Mouse (Mus musculus) heart, embryonic 12.5 days (tissue): ENCODE data around the gene Gm26558. TPM values are rescaled to one million over a fixed set of nuclear protein-coding genes. Genes with fewer than 3 reads are reported as not detected.

Experiments used
- ATAC-seq: fragments of 200-750 bp; cut with Nextera tagmentation; 2 replicates; pipeline ENCODE4 v1.8.0; 2017; ENCODE audit warnings: moderate TSS enrichment, moderate library complexity; ENCODE audit not compliant: insufficient number of reproducible peaks, low FRiP score
- H3K27ac ChIP-seq: fragments of 300-500 bp; sonication (generic); 2 replicates; pipeline ENCODE4 v1.5.1; 2016; ENCODE audit warnings: mild to moderate bottlenecking, moderate library complexity; ENCODE audit not compliant: poor library complexity, severe bottlenecking
- H3K27me3 ChIP-seq: fragments of 300-500 bp; sonication (generic); replicated peaks from 2 replicates; pipeline ENCODE4 v1.6.1; 2016; ENCODE audit warnings: mild to moderate bottlenecking, moderate library complexity
- H3K36me3 ChIP-seq: fragments of 300-500 bp; sonication (generic); 2 replicates; pipeline ENCODE4 v1.6.1; 2016; ENCODE audit warnings: mild to moderate bottlenecking, moderate library complexity
- H3K4me1 ChIP-seq: fragments of 300-500 bp; sonication (generic); replicated peaks from 2 replicates; pipeline ENCODE4 v1.6.1; 2016; ENCODE audit warnings: mild to moderate bottlenecking
- H3K4me2 ChIP-seq: fragments of 300-500 bp; sonication (generic); 2 replicates; pipeline ENCODE4 v1.6.1; 2016; ENCODE audit warnings: mild to moderate bottlenecking, moderate library complexity
- H3K4me3 ChIP-seq: fragments of 300-500 bp; sonication (generic); 2 replicates; pipeline ENCODE4 v1.5.1; 2016; ENCODE audit warnings: mild to moderate bottlenecking
- H3K9ac ChIP-seq: fragments of 300-500 bp; sonication (generic); 2 replicates; pipeline ENCODE4 v1.6.1; 2016; ENCODE audit warnings: mild to moderate bottlenecking, moderate library complexity
- H3K9me3 ChIP-seq: fragments of 300-500 bp; sonication (generic); replicated peaks from 2 replicates; pipeline ENCODE4 v1.6.1; 2016; ENCODE audit warnings: mild to moderate bottlenecking, moderate library complexity
- WGBS: fragments of 180-500 bp; shearing (Covaris S2); methylation state at CpG from one replicate; pipeline ENCODE4 v1.1.7; 2016; 5-methylcytosine and 5-hydroxymethylcytosine counted together
- polyA plus RNA-seq: library from polyadenylated mRNA; unstranded; fragments of >200 nt; fragmentation: Nextera tagmentation; extraction: Ambion mirVana; gene quantifications from 2 replicates; pipeline ENCODE4 v1.2.1, GENCODE M21; 2016

Gm26558 gene
- polyA plus RNA-seq, 1 experiment from 2014 or later: 3.4 TPM

- WGBS: 66% methylated on average over 4 of the region's 4 CpGs
- H3K9ac ChIP-seq: no peak overlapping the region
- no peak overlapping the region for H3K27ac ChIP-seq
- no peaks in the 10 kb centered on the region for H3K36me3 ChIP-seq
- no peak overlapping the region for H3K4me3 ChIP-seq
- no peak overlapping the region for H3K4me2 ChIP-seq
- H3K4me1 ChIP-seq: no peaks in the 10 kb centered on the region
- ATAC-seq: no peak
- H3K9me3 ChIP-seq: no peaks in the 10 kb centered on the region
- H3K27me3 ChIP-seq: no peaks in the 10 kb centered on the region
Observed at GRCm38 (mm10) chr2:70622244-70622643, 39.7 kb downstream of the Gm26558 start.

GRCm38 (mm10) chr2:70620225-70620624 is 41.7 kb downstream of the Gm26558 start:
- Histone ChIP-seq H3K4me1 (no peaks in the 10 kb centered on the region), H3K4me2 (no peak overlapping the region), H3K9me3 (no peaks in the 10 kb centered on the region), H3K27me3 (no peaks in the 10 kb centered on the region), H3K4me3 (no peak overlapping the region), H3K9ac (no peak overlapping the region), H3K36me3 (no peaks in the 10 kb centered on the region), H3K27ac (no peak overlapping the region)
- WGBS: 22% methylated on average over 6 of the region's 6 CpGs
- ATAC-seq: no peak

- Histone ChIP-seq H3K9me3 (no peaks in the 10 kb centered on the region), H3K27ac (no peak overlapping the region), H3K4me3 (no peak overlapping the region), H3K9ac (no peak overlapping the region), H3K4me1 (no peaks in the 10 kb centered on the region), H3K27me3 (no peaks in the 10 kb centered on the region), H3K4me2 (no peak overlapping the region), H3K36me3 (no peaks in the 10 kb centered on the region)
- 83% methylated on average over 6 of the region's 6 CpGs for WGBS
- no peak for ATAC-seq
Observed at GRCm38 (mm10) chr2:70619232-70619835, 42.6 kb downstream of the Gm26558 start.

GRCm38 (mm10) chr2:70616617-70617016 is 45.3 kb downstream of the Gm26558 start:
- no peak for ATAC-seq
- Histone ChIP-seq H3K27me3 (no peaks in the 10 kb centered on the region), H3K4me2 (no peak overlapping the region), H3K9me3 (0 out of 2 replicates have a peak, but pooled peaks cover 2% of the 10 kb centered on the region), H3K9ac (no peak overlapping the region), H3K4me3 (no peak overlapping the region), H3K4me1 (no peaks in the 10 kb centered on the region), H3K36me3 (no peaks in the 10 kb centered on the region), H3K27ac (no peak overlapping the region)
- WGBS: 52% methylated on average over 3 of the region's 3 CpGs

DNA sequence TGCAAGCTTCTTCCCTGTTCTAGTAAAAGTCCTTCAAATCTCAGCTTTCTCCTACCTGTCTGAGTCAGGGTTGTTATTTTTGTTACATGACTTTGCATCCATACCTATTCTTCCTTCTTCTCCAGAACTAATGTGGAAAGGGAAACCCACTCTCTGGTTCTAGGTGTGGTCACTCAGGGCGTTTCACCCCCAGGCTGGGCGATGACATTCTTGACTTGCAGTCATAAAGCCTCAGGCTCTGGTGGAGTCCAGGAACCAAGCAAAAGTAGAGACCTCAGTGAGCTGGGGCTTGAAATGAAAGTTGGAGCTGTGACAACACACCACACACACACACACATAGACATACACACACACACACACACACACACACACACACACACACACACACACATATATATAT is 45.8 kb downstream of the Gm26558 start:
- Histone ChIP-seq H3K9ac (no peak overlapping the region), H3K4me2 (no peak overlapping the region), H3K27me3 (no peaks in the 10 kb centered on the region), H3K4me1 (no peaks in the 10 kb centered on the region), H3K27ac (no peak overlapping the region), H3K4me3 (no peak overlapping the region), H3K36me3 (no peaks in the 10 kb centered on the region), H3K9me3 (0 out of 2 replicates have a peak, but pooled peaks cover 2% of the 10 kb centered on the region)
- 69% methylated on average over 2 of the region's 2 CpGs for WGBS
- ATAC-seq: no peak

DNA sequence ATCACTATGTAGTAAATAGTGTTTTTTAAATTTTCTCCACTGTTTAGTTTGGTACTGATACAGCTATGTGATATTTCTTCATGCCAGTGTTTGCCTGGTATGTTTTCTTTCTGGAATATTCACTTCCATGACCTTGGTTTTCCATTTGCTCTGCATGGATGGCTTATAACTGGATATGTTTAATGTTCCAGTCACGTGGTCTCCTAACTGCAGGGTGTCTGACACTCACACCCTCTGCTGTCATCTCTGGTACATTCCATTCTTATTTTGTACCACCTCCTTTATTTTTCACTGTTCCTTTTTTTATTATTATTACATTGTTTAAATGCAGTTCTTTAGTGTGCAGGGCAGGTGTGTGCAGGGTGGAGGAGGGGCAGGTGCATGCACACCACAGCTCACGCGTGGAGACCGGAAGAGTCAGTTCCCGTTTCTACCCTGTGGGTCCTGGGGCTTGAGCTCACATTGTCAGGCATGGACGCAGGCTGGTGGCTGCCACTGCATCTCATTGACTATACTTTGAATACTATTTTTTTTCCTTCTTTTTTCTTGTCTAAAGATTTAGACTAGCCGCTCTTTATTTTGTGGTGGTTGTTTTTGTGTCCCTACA is 47.1 kb downstream of the Gm26558 start:
- no peaks in the 10 kb centered on the region for H3K4me1 ChIP-seq
- no peak overlapping the region for H3K4me2 ChIP-seq
- no peak overlapping the region for H3K27ac ChIP-seq
- no peaks in the 10 kb centered on the region for H3K27me3 ChIP-seq
- H3K9ac ChIP-seq: no peak overlapping the region
- no peak for ATAC-seq
- no peaks in the 10 kb centered on the region for H3K36me3 ChIP-seq
- 82% methylated on average over 7 of the region's 7 CpGs for WGBS
- H3K4me3 ChIP-seq: no peak overlapping the region
- 0 out of 2 replicates have a peak, but pooled peaks cover 2% of the 10 kb centered on the region for H3K9me3 ChIP-seq

Other genes starting within 250 kb of the Gm26558 start
- gene Sp5, start 187.2 kb downstream of the Gm26558 start, polyA plus RNA-seq: 0.36 and 0.44 TPM in 2 replicates
- 0.36 and 0.64 TPM in 2 replicates for gene Erich2, start 153.3 kb downstream of the Gm26558 start, polyA plus RNA-seq
- 0.22 and 0.33 TPM in 2 replicates for gene Gad1, start 109.0 kb downstream of the Gm26558 start, polyA plus RNA-seq
- gene Gorasp2, start 532 bp downstream of the Gm26558 start, polyA plus RNA-seq: 158 and 165 TPM in 2 replicates
- 38.5 and 43.6 TPM in 2 replicates for gene Tlk1, start 163.6 kb upstream of the Gm26558 start, polyA plus RNA-seq